Mouse (Mus musculus) embryonic facial prominence, embryonic 14.5 days (tissue): ENCODE measurements at regions not wholly inside any gene's neighbourhood (a gene's known extent, or its start where the extent isn't known, plus 50 kb on each side); places are given as distances from the start of the nearest gene placed in this dataset.
A peak's percentile ranks its signal among the peaks of the same experiment; 100 is the strongest.
"Not testable (repeated sequence)": the region's sequence is repeated elsewhere in the genome, so short reads cannot be mapped to it uniquely, and the experiment has no call there.

Source experiments
- ATAC-seq: fragments of 200-750 bp; cut with Nextera tagmentation; 2 replicates; pipeline ENCODE4 v1.8.0; 2017; ENCODE audit warnings: low read depth, moderate number of reproducible peaks, moderate TSS enrichment
- DNase-seq: peaks from one replicate; pipeline ENCODE4 v3.0.0-alpha.2; 2015; ENCODE audit warnings: low spot score
- H3K27ac ChIP-seq: fragments of 300-500 bp; sonication (generic); replicated peaks from 2 replicates; pipeline ENCODE4 v1.5.1; 2014; ENCODE audit warnings: low read depth, mild to moderate bottlenecking, low read length, moderate library complexity
- H3K27me3 ChIP-seq: fragments of 300-500 bp; sonication (generic); replicated peaks from 2 replicates; pipeline ENCODE4 v1.6.1; 2014; ENCODE audit warnings: low read length; ENCODE audit not compliant: control insufficient read depth, insufficient read depth
- H3K36me3 ChIP-seq: fragments of 300-500 bp; sonication (generic); 2 replicates; pipeline ENCODE4 v1.6.1; 2014; ENCODE audit warnings: low read length, mixed read lengths; ENCODE audit not compliant: control insufficient read depth, insufficient read depth
- H3K4me1 ChIP-seq: fragments of 300-500 bp; sonication (generic); 2 replicates; pipeline ENCODE4 v1.6.1; 2014; ENCODE audit warnings: antibody characterized with exemption, low read length; ENCODE audit not compliant: control insufficient read depth, insufficient read depth
- H3K4me2 ChIP-seq: fragments of 300-500 bp; sonication (generic); 2 replicates; pipeline ENCODE4 v1.6.1; 2014; ENCODE audit warnings: low read depth, mild to moderate bottlenecking, low read length, moderate library complexity, mixed read lengths
- H3K4me3 ChIP-seq: fragments of 300-500 bp; sonication (generic); 2 replicates; pipeline ENCODE4 v1.5.1; 2014; ENCODE audit warnings: low read depth, mild to moderate bottlenecking, low read length
- H3K9ac ChIP-seq: fragments of 300-500 bp; sonication (generic); 2 replicates; pipeline ENCODE4 v1.6.1; 2014; ENCODE audit warnings: low read depth, mild to moderate bottlenecking, low read length, moderate library complexity, mixed read lengths
- H3K9me3 ChIP-seq: fragments of 300-500 bp; sonication (generic); 2 replicates; pipeline ENCODE4 v1.6.1; 2016; ENCODE audit warnings: low read length; ENCODE audit not compliant: control insufficient read depth
- WGBS: fragments of 180-500 bp; shearing (Covaris S2); extraction: QIAGEN DNeasy Blood & Tissue Kit; methylation state at CpG from one replicate; pipeline ENCODE4 v1.1.7; 2014; 5-methylcytosine and 5-hydroxymethylcytosine counted together

DNA sequence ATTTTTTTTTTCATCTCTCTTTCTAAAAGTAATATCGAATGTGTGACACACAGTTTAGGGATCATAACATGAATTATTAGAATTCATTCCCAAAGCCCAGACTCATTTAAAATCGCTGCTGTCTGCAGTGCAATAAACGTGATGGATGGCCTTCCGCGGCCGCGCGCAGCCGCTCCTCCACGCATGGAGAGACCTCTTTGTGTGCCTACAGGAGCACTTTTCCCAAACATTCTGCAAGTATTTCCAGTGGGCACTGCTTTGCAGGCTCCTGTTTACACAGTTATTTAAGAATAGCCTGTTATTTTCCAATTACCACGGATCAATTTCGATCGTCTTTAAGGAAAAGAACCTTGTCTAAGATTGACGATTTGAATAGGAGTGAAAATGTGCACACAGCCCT is 115.6 kb downstream of the Akr1d1 start:
- peak overlapping the region; percentile 12; the same call in 1 of the 2 replicates for H3K4me2 ChIP-seq
- H3K9ac ChIP-seq: 0 out of 2 replicates have a peak overlapping the region, but pooled peaks have one; percentile 14
- no peaks in the 10 kb centered on the region for H3K27me3 ChIP-seq
- DNase-seq (no peak), ATAC-seq (no peak)
- no peak overlapping the region for H3K27ac ChIP-seq
- 73% methylated on average over 14 of the region's 14 CpGs for WGBS
- no peak overlapping the region for H3K4me3 ChIP-seq
- H3K9me3 ChIP-seq: no peaks in the 10 kb centered on the region
- H3K36me3 ChIP-seq: no peaks in the 10 kb centered on the region
- no peaks in the 10 kb centered on the region; the same call in 1 of the 2 replicates for H3K4me1 ChIP-seq

DNA sequence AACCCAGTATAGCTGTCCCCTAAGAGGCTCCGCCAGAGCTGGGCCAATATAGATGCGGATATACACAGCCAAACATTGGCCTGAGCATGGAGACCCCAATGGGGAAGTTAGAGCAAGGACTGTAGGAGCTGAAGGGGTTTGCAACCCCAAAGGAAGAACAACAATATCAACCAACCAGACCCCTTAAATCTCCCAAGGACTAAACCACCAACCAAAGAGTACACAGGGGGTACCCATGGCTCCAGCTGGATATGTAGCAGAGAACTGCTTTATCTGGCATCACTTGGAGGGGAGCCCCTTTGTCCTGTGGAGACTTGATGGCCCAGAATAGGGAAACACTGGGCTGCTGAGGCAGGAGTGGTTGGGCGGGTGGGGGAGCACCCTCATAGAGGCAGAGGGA is 127.3 kb downstream of the Akr1d1 start:
- not testable (repeated sequence) for ATAC-seq, H3K9me3 ChIP-seq, H3K4me2 ChIP-seq, H3K4me3 ChIP-seq, H3K9ac ChIP-seq, H3K4me1 ChIP-seq, H3K27ac ChIP-seq, DNase-seq, H3K27me3 ChIP-seq, H3K36me3 ChIP-seq
- 90% methylated on average over 3 of the region's 3 CpGs for WGBS

DNA sequence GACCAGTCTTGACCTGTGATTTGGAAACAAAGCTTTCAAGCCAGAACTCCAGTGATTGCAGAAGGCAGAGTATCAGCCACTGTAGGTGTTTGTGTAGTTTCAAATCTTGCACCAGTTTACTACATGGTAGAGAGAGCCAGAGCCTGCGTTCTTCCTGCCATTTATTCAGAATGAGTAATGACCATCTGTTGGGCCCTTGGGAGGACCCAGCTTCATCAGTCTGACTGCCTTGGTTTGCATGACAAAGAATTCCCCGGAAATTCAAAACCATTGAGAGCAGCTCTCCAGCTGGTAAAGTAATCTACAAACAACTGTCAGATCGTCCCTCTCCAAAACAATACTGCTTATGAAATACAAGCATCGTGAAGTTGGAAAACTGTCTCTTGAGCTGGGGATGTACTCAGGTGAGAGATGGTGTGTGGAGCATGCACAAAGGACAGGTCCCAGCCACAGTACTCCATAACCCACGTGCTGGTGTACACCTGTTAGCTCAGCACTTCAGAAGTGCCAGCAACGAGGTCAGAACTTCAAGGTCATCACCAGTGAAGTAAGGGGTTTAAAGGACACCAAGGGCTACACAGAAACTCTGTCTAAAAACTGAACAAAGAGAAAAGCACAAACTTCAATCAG is 128.2 kb downstream of the Akr1d1 start:
- no peaks in the 10 kb centered on the region for H3K4me1 ChIP-seq
- H3K4me2 ChIP-seq: no peak overlapping the region
- H3K36me3 ChIP-seq: no peaks in the 10 kb centered on the region
- H3K27me3 ChIP-seq: no peaks in the 10 kb centered on the region
- ATAC-seq: peak; percentile 50
- H3K27ac ChIP-seq: no peak overlapping the region
- no peaks in the 10 kb centered on the region for H3K9me3 ChIP-seq
- 55% methylated on average over 6 of the region's 6 CpGs for WGBS
- no peak overlapping the region for H3K4me3 ChIP-seq
- H3K9ac ChIP-seq: no peak overlapping the region
- peak; percentile 28 for DNase-seq

DNA sequence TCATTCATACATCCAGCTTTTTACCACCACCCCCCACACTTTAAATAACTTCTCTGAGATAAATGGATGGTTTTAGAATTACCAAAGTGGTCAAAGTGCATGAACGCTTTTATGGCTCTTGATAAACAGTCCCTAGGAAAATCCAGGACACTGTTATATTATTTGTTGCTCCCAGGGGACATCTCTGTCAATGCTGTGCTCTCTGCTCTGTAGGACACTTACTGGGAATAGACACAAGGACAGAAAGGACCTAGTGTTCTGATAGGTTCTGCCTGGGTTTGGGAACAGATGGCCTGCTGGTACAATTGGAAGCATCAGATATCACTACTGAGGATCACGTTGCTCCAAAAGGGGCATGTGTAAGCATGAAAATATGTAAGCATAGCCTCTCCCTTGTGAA is 132.8 kb downstream of the Akr1d1 start:
- Histone ChIP-seq H3K4me3 (no peak overlapping the region), H3K27ac (no peak overlapping the region), H3K9me3 (no peaks in the 10 kb centered on the region), H3K27me3 (no peaks in the 10 kb centered on the region), H3K36me3 (no peaks in the 10 kb centered on the region), H3K9ac (no peak overlapping the region), H3K4me2 (no peak overlapping the region), H3K4me1 (no peaks in the 10 kb centered on the region)
- 38% methylated on average over 2 of the region's 2 CpGs for WGBS
- ATAC-seq (no peak), DNase-seq (no peak)

DNA sequence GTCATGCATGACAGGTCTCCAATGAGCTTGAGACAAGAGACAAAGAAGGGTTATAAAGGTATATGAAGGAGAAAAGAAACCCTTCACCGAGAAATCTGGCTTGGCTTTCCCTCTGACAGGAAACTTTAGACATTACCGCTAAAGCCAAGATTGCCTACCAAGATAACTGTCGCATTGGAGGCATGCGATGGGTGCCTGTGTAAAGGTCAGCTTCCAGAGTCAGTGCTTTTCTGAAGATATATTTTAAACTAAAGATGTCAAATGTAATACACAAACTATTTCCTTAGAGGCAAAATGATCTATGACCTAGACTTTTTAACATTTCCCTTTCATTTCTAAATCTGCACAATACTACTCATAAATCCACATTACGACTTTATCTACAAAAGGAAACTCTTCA is 135.6 kb downstream of the Akr1d1 start:
- ATAC-seq: no peak
- Histone ChIP-seq H3K4me1 (no peaks in the 10 kb centered on the region), H3K27me3 (no peaks in the 10 kb centered on the region), H3K36me3 (no peaks in the 10 kb centered on the region), H3K27ac (no peak overlapping the region), H3K9ac (no peak overlapping the region), H3K4me3 (no peak overlapping the region), H3K4me2 (no peak overlapping the region), H3K9me3 (no peaks in the 10 kb centered on the region)
- 82% methylated on average over 5 of the region's 5 CpGs for WGBS
- DNase-seq: no peak

DNA sequence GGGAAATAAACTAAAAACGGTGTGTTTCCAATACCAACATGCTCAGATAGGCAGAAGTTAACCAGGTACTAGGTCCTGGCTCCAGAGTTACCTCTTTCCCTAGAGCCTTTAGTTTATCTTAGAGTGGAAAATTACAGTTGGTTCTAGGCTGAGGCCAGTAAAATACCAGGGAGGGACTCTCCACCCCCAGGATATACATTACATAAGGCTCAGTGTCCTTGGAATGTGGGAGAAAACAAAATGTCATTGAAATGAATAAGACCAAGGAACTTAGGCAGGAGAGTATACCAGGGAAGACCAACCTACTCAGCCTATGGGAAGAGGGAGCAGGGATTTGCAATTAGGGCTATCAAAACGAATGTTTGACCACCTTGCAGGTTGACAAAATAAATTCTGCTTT is 139.4 kb downstream of the Akr1d1 start:
- Histone ChIP-seq H3K27ac (no peak overlapping the region), H3K27me3 (no peaks in the 10 kb centered on the region), H3K9ac (no peak overlapping the region), H3K9me3 (no peaks in the 10 kb centered on the region), H3K4me3 (no peak overlapping the region), H3K4me2 (no peak overlapping the region), H3K4me1 (no peaks in the 10 kb centered on the region), H3K36me3 (no peaks in the 10 kb centered on the region)
- DNase-seq: no peak
- 46% methylated on average over 2 of the region's 2 CpGs for WGBS
- ATAC-seq: no peak

DNA sequence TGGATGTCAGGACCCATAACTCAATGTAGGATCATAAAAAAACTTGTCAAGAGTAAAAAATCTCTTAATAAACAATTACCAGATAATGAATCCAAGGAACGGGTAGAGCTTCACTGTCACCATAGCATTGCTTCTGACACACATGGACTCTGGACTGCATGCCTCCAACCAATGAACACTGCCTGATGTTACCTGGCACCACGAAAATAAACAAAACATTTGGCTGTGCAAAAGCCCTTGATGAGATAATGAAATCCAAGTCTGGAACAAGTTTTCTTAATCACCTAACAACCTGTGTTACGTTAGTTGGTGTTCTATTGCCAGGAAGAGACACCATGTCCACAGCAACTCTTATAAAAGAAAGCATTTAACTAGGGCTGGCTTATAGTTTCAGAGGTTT is 140.7 kb downstream of the Akr1d1 start:
- ATAC-seq (no peak), DNase-seq (no peak)
- Histone ChIP-seq H3K36me3 (no peaks in the 10 kb centered on the region), H3K4me3 (no peak overlapping the region), H3K9me3 (no peaks in the 10 kb centered on the region), H3K27ac (no peak overlapping the region), H3K4me1 (no peaks in the 10 kb centered on the region), H3K27me3 (no peaks in the 10 kb centered on the region), H3K4me2 (no peak overlapping the region), H3K9ac (no peak overlapping the region)
- 79% methylated on average over 3 of the region's 3 CpGs for WGBS

DNA sequence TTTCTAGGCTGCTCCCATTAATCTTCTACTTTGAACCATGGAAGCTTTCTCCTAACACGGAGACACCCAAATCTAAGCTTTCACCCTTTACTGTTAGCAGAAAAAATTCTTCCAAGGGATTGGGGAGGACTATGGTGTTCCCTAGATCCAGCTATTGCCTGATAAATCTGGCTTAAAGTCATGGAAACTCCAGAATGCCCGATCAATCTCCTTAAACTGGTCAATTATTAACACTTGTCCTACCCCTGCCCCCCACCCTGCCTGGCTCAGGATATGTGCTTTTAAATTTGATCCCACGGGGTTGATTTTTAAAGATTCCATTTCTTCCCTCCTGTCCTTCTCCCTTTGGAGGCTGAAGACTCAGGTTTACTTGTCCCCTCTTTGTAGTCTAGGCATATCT is 149.9 kb downstream of the Akr1d1 start:
- DNase-seq (no peak), ATAC-seq (no peak)
- H3K4me1 ChIP-seq: no peaks in the 10 kb centered on the region
- H3K36me3 ChIP-seq: no peaks in the 10 kb centered on the region
- H3K4me3 ChIP-seq: no peak overlapping the region
- WGBS: 71% methylated on average over 3 of the region's 3 CpGs
- H3K4me2 ChIP-seq: no peak overlapping the region
- no peak overlapping the region for H3K27ac ChIP-seq
- no peak overlapping the region for H3K9ac ChIP-seq
- no peaks in the 10 kb centered on the region for H3K27me3 ChIP-seq
- no peaks in the 10 kb centered on the region for H3K9me3 ChIP-seq

DNA sequence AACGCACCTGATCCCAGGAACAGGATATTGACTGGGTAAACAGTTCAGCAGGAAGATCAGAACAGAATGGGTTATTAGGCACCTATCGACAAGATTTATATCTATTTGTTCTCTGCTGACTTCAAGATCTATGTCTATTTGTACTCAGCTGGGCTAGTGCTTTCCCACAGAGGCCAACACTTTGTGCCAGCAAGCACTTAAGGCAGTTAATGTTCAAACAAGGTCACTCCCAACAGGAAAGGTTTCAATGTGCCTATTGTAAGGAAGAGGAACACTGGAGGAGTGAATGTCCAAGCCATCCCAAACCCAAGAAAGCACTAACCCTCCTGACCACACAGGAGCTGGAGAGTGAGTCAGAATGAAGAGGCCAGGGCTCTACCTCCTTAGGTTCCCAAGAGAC is 151.4 kb downstream of the Akr1d1 start:
- not testable (repeated sequence) for H3K27me3 ChIP-seq, H3K4me1 ChIP-seq, H3K36me3 ChIP-seq, DNase-seq, H3K9ac ChIP-seq, H3K4me3 ChIP-seq, H3K27ac ChIP-seq, H3K4me2 ChIP-seq, ATAC-seq, H3K9me3 ChIP-seq
- WGBS: 93% methylated on average over 2 of the region's 2 CpGs
